Mouse (Mus musculus) midbrain, embryonic 14.5 days (tissue): ENCODE results near the gene Rnf182. TPM values are rescaled to one million over a fixed set of nuclear protein-coding genes. Genes with fewer than 3 reads are reported as not detected.

Source experiments
- ATAC-seq: fragments of 200-750 bp; cut with Nextera tagmentation; 2 replicates; pipeline ENCODE4 v1.8.0; 2017; ENCODE audit warnings: moderate number of reproducible peaks, moderate library complexity; ENCODE audit not compliant: low FRiP score, low TSS enrichment
- DNase-seq: peaks from one replicate; pipeline ENCODE4 v3.0.0-alpha.2; 2015
- H3K27ac ChIP-seq: fragments of 300-500 bp; sonication (generic); replicated peaks from 2 replicates; pipeline ENCODE4 v1.5.1; 2014; ENCODE audit warnings: mild to moderate bottlenecking, low read depth, low read length, moderate library complexity
- H3K27me3 ChIP-seq: fragments of 300-500 bp; sonication (generic); 2 replicates; pipeline ENCODE4 v1.6.1; 2014; ENCODE audit warnings: low read length, control low read depth, mixed read lengths; ENCODE audit not compliant: control insufficient read depth, insufficient read depth
- H3K36me3 ChIP-seq: fragments of 300-500 bp; sonication (generic); 2 replicates; pipeline ENCODE4 v1.6.1; 2014; ENCODE audit warnings: low read length, control low read depth; ENCODE audit not compliant: control insufficient read depth, insufficient read depth
- H3K4me1 ChIP-seq: fragments of 300-500 bp; sonication (generic); 2 replicates; pipeline ENCODE4 v1.6.1; 2014; ENCODE audit warnings: mild to moderate bottlenecking, antibody characterized with exemption, low read length, control low read depth; ENCODE audit not compliant: control insufficient read depth, insufficient read depth
- H3K4me2 ChIP-seq: fragments of 300-500 bp; sonication (generic); 2 replicates; pipeline ENCODE4 v1.6.1; 2014; ENCODE audit warnings: mild to moderate bottlenecking, low read length, moderate library complexity
- H3K4me3 ChIP-seq: fragments of 300-500 bp; sonication (generic); replicated peaks from 2 replicates; pipeline ENCODE4 v1.5.1; 2014; ENCODE audit warnings: low read depth, low read length
- H3K9ac ChIP-seq: fragments of 300-500 bp; sonication (generic); replicated peaks from 2 replicates; pipeline ENCODE4 v1.6.1; 2014; ENCODE audit warnings: mild to moderate bottlenecking, low read length, moderate library complexity
- H3K9me3 ChIP-seq: fragments of 300-500 bp; sonication (generic); 2 replicates; pipeline ENCODE4 v1.6.1; 2016; ENCODE audit warnings: low read length, control low read depth, mixed read lengths; ENCODE audit not compliant: control insufficient read depth
- WGBS: fragments of 180-500 bp; shearing (Covaris S2); extraction: QIAGEN DNeasy Blood & Tissue Kit; methylation state at CpG from one replicate; pipeline ENCODE4 v1.1.7; 2014; 5-methylcytosine and 5-hydroxymethylcytosine counted together
- polyA plus RNA-seq: library from polyadenylated mRNA; unstranded; fragments of >200 nt; fragmentation: Nextera tagmentation; extraction: Ambion mirVana; gene quantifications from 2 replicates; pipeline ENCODE4 v1.2.1, GENCODE M21; 2014

Gene Rnf182
- polyA plus RNA-seq, 1 experiment from 2014 or later, result 32.7 TPM

- Histone ChIP-seq H3K4me1 (no peaks in the 10 kb centered on the region), H3K27ac (no peak overlapping the region), H3K4me3 (no peak overlapping the region), H3K27me3 (no peaks in the 10 kb centered on the region), H3K4me2 (no peak overlapping the region), H3K36me3 (no peaks in the 10 kb centered on the region), H3K9ac (no peak overlapping the region), H3K9me3 (no peaks in the 10 kb centered on the region)
- WGBS, result 97% methylated on average over 4 of the region's 4 CpGs
- no peak for DNase-seq
- no peak for ATAC-seq
These were observed 47.7 kb downstream of the Rnf182 start for GRCm38 (mm10) chr13:43663225-43663624.

- no peak overlapping the region for H3K9ac ChIP-seq
- no peak overlapping the region for H3K27ac ChIP-seq
- no peaks in the 10 kb centered on the region for H3K27me3 ChIP-seq
- no peaks in the 10 kb centered on the region for H3K9me3 ChIP-seq
- H3K4me3 ChIP-seq, result no peak overlapping the region
- no peak overlapping the region for H3K4me2 ChIP-seq
- ATAC-seq, result no peak
- 82% methylated on average over 12 of the region's 12 CpGs for WGBS
- DNase-seq, result no peak
- no peaks in the 10 kb centered on the region for H3K4me1 ChIP-seq
- no peaks in the 10 kb centered on the region for H3K36me3 ChIP-seq
These were observed 50.6 kb downstream of the Rnf182 start for GRCm38 (mm10) chr13:43666130-43666529.

- H3K4me3 ChIP-seq, result no peak overlapping the region
- H3K9ac ChIP-seq, result no peak overlapping the region
- H3K27me3 ChIP-seq, result no peaks in the 10 kb centered on the region
- no peaks in the 10 kb centered on the region for H3K9me3 ChIP-seq
- H3K36me3 ChIP-seq, result no peaks in the 10 kb centered on the region
- DNase-seq (no peak), ATAC-seq (no peak)
- H3K27ac ChIP-seq, result no peak overlapping the region
- H3K4me1 ChIP-seq, result no peaks in the 10 kb centered on the region
- 84% methylated on average over 6 of the region's 6 CpGs for WGBS
- no peak overlapping the region for H3K4me2 ChIP-seq
These were observed 51.4 kb downstream of the Rnf182 start for GRCm38 (mm10) chr13:43666920-43667319.

- H3K4me2 ChIP-seq, result no peak overlapping the region
- no peaks in the 10 kb centered on the region for H3K9me3 ChIP-seq
- no peaks in the 10 kb centered on the region for H3K36me3 ChIP-seq
- no peaks in the 10 kb centered on the region for H3K4me1 ChIP-seq
- no peak overlapping the region for H3K27ac ChIP-seq
- no peak overlapping the region for H3K4me3 ChIP-seq
- H3K27me3 ChIP-seq, result no peaks in the 10 kb centered on the region
- WGBS, result 85% methylated on average over 8 of the region's 8 CpGs
- no peak overlapping the region for H3K9ac ChIP-seq
- DNase-seq, result no peak
- no peak for ATAC-seq
These were observed 61.8 kb downstream of the Rnf182 start for GRCm38 (mm10) chr13:43677159-43677882.

GRCm38 (mm10) chr13:43677883-43678244 lies 62.4 kb downstream of the Rnf182 start:
- no peak for ATAC-seq
- H3K27ac ChIP-seq, result no peak overlapping the region
- H3K27me3 ChIP-seq, result no peaks in the 10 kb centered on the region
- H3K4me1 ChIP-seq, result no peaks in the 10 kb centered on the region
- no peak for DNase-seq
- H3K4me3 ChIP-seq, result no peak overlapping the region
- 90% methylated on average over 5 of the region's 5 CpGs for WGBS
- no peaks in the 10 kb centered on the region for H3K36me3 ChIP-seq
- H3K9me3 ChIP-seq, result no peaks in the 10 kb centered on the region
- no peak overlapping the region for H3K9ac ChIP-seq
- H3K4me2 ChIP-seq, result no peak overlapping the region

GRCm38 (mm10) chr13:43684499-43684994 lies 69.0 kb downstream of the Rnf182 start:
- peaks cover 6% of the 10 kb centered on the region; the same call in 1 of the 2 replicates for H3K4me1 ChIP-seq
- no peaks in the 10 kb centered on the region for H3K9me3 ChIP-seq
- H3K9ac ChIP-seq, result no peak overlapping the region
- no peak overlapping the region for H3K4me3 ChIP-seq
- H3K27ac ChIP-seq, result no peak overlapping the region
- WGBS, result 32% methylated on average over 8 of the region's 8 CpGs
- no peaks in the 10 kb centered on the region for H3K36me3 ChIP-seq
- no peaks in the 10 kb centered on the region for H3K27me3 ChIP-seq
- no peak overlapping the region for H3K4me2 ChIP-seq
- DNase-seq, result peak; percentile 57
- ATAC-seq, result no peak

GRCm38 (mm10) chr13:43688065-43688464 lies 72.6 kb downstream of the Rnf182 start:
- Histone ChIP-seq H3K27me3 (no peaks in the 10 kb centered on the region), H3K4me3 (no peak overlapping the region), H3K36me3 (no peaks in the 10 kb centered on the region), H3K4me2 (no peak overlapping the region), H3K27ac (no peak overlapping the region), H3K9ac (no peak overlapping the region), H3K4me1 (peaks cover 6% of the 10 kb centered on the region; the same call in 1 of the 2 replicates), H3K9me3 (no peaks in the 10 kb centered on the region)
- ATAC-seq (no peak), DNase-seq (no peak)
- WGBS, result 93% methylated on average over 10 of the region's 10 CpGs

- Histone ChIP-seq H3K4me2 (no peak overlapping the region), H3K36me3 (no peaks in the 10 kb centered on the region), H3K9me3 (no peaks in the 10 kb centered on the region), H3K27me3 (no peaks in the 10 kb centered on the region), H3K27ac (no peak overlapping the region), H3K4me3 (no peak overlapping the region), H3K9ac (no peak overlapping the region), H3K4me1 (no peaks in the 10 kb centered on the region)
- no peak for ATAC-seq
- WGBS, result 66% methylated on average over 3 of the region's 3 CpGs
- peak; percentile 26 for DNase-seq
These were observed 76.2 kb downstream of the Rnf182 start for GRCm38 (mm10) chr13:43691755-43692154.

GRCm38 (mm10) chr13:43695521-43695920 lies 80.0 kb downstream of the Rnf182 start:
- Histone ChIP-seq H3K4me3 (no peak overlapping the region), H3K27me3 (no peaks in the 10 kb centered on the region), H3K36me3 (no peaks in the 10 kb centered on the region), H3K9me3 (no peaks in the 10 kb centered on the region), H3K9ac (no peak overlapping the region), H3K27ac (no peak overlapping the region), H3K4me1 (no peaks in the 10 kb centered on the region), H3K4me2 (no peak overlapping the region)
- no peak for DNase-seq
- no peak for ATAC-seq
